Mouse (Mus musculus) spleen, embryonic (tissue): ENCODE data around the gene Hcn2.

Experiments
- CTCF ChIA-PET: fragments of 350-600 bp; sonication (Branson Sonifier 250); formaldehyde crosslinking; loops from one replicate; lab custom pipeline; 2022; lab: Charles Lee

The Hcn2 gene

DNA sequence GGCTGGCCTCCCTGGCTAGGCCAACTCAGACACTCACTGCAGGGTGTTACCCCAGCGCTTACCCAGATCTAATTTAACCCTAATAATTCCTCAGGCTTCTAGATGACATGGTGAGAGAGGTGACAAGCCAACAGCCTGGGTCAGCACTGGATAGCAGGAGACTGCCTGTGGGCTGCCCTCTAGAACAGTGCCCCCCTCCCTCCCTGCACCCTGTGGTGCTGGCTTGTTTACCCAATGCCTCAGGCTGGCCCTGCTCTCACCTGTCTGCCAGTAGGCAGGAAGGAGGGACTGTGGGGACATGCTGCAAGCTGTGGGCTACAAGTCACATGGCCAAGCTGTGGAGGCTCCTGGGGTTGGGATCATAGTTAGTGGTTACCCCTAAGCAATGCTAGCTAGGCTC, 9.3 kb upstream of the Hcn2 start:
- CTCF ChIA-PET = no interaction called here

GRCm38 (mm10) chr10:79707759-79708158, 8.7 kb upstream of the Hcn2 start:
- CTCF ChIA-PET = no interaction called here

DNA sequence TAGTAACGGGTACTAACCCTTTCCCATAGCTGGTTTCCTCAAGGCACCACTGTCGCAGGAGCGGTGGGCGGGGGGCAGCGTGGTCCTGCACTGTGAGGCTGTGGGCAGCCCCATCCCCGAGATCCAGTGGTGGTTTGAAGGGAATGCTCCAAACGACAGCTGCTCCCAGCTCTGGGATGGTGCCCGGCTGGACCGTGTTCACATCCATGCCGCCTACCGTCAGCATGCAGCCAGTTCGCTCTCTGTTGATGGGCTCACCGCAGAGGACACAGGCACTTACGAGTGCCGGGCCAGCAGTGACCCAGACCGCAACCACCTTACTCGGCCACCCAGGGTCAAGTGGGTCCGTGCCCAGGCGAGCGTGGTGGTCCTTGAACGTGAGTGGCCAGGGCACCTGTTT, 7.8 kb upstream of the Hcn2 start:
- CTCF ChIA-PET = no interaction called here

GRCm38 (mm10) chr10:79709307-79709706, 7.1 kb upstream of the Hcn2 start:
- CTCF ChIA-PET = no interaction called here

DNA sequence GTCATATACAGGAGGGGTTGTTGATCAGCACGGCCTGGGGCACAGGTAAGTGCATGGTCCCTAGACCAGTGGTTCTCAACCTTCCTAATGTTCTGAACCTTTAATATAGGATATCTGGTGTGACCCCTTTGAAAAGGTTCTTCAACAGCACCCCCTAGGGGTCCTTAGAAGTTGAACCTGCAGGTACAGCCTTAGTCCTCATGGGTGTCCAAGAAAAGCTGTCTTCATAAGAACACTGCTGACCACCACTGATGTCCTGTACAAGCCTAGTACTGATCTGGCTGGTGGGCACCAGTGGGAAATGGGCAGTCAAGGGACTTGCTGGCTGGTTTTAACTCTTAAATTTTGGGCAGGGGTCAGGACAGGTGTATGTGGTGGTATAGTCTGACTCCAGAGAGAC, 4.4 kb upstream of the Hcn2 start:
- CTCF ChIA-PET = interaction anchor here (0.6 kb wide), 4 partner anchors 14 to 134 kb away, joined by 4 to 6 read pairs (median 4); no protein-coding TSS in a partner anchor

GRCm38 (mm10) chr10:79712499-79713126, 3.8 kb upstream of the Hcn2 start:
- CTCF ChIA-PET = interaction anchor here (0.6 kb wide), 4 partner anchors 15 to 134 kb away, joined by 4 to 6 read pairs (median 4); no protein-coding TSS in a partner anchor

DNA sequence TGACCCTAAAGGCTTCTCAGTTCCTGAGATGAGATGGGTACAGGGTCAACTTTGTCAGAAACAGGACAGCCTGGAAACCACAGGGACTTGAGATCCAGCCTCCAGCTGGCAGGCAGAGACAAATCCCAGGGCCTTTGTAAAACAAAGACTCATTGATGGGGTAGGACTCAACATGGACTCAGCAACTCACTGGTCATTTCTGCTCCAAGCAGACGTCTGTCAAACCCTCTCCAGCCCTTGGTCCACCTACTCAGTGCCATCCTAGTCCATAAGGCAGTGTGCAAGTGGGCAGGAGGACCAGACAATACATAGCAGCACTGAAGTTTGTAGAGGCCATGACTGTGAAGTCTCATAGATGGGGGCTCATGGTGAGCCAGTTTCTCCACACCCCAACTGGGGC, 3.3 kb upstream of the Hcn2 start:
- CTCF ChIA-PET = no interaction called here

DNA sequence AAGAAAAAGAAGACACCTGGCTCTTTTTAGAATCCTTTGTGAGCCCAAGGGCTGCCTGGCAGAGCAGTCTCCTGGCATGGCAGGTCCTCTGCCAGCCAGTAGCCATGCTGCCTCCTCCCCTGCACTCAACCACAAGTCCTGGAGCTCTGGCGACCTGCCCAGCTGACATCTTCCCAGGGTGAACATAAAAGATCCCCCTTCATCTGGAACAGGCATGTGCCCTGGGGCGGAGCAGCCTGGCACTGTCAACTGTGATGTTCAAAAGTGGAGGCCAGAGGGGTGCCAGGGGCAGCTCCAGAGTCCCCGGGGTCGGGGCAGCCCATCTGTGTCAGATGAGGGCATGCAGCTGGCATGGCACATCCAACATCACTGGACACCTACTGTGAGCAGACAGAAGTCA, 1.4 kb upstream of the Hcn2 start:
- CTCF ChIA-PET = interaction anchor here (1.1 kb wide), 1 partner anchor 10 kb away, joined by 3 read pairs; no protein-coding TSS in a partner anchor

DNA sequence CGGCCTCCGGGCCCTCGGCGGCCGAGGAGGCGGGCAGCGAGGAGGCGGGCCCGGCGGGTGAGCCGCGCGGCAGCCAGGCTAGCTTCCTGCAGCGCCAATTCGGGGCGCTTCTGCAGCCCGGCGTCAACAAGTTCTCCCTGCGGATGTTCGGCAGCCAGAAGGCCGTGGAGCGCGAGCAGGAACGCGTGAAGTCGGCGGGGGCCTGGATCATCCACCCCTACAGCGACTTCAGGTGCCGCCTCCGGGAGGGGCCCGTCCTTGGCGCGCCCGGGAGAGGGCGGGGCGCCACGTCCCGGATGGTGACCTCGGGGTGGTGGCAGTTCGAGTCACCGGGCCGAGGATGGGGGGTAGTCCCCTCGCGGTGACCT, 538 bp downstream of the Hcn2 start:
- CTCF ChIA-PET = no interaction called here

GRCm38 (mm10) chr10:79717640-79718357, 1.4 kb downstream of the Hcn2 start:
- CTCF ChIA-PET = interaction anchor here (0.5 kb wide), 1 partner anchor 50 kb away, joined by 4 read pairs; no protein-coding TSS in a partner anchor

GRCm38 (mm10) chr10:79721089-79721488, 4.7 kb downstream of the Hcn2 start:
- CTCF ChIA-PET = no interaction called here

- CTCF ChIA-PET = no interaction called here
These were observed 6.6 kb downstream of the Hcn2 start for GRCm38 (mm10) chr10:79723047-79723446.

DNA sequence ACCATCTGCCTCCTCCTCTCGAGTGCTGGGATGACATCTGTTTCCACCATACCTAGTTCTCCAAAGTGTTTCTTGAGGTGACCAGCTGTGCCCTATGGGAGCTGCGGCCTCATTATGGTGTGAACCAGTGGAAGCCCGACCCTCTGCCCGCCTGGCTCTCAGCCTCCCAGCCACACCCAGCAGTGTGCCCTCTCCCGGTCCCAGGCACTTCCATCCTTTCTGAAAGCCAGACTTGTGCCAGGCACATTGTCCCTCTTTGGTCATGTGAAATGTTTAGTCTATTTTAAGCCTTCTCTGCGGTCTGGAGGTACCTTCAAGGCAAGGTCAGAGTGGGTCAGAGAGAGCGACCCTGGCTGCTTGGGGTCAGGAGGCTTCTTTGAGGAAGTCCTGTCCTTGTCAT, 7.3 kb downstream of the Hcn2 start:
- CTCF ChIA-PET = no interaction called here

DNA sequence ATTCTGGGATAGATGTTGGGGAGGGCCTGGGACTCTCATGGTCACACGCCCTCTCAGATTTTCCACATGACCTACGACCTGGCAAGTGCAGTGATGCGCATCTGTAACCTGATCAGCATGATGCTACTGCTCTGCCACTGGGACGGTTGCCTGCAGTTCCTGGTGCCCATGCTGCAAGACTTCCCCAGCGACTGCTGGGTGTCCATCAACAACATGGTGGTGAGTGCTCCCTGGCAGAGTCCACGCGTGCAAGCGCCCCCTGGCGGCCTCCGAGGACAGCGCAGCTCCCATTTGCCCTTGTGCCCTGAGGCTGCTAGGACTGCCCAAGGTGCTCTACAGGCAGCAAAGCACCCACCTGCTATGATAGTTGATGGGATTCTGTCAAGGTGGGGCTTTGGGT, 9.7 kb downstream of the Hcn2 start:
- CTCF ChIA-PET = interaction anchor here (0.7 to 0.9 kb wide), 2 partner anchors 11 to 1587 kb away, joined by 3 read pairs; no protein-coding TSS in a partner anchor

GRCm38 (mm10) chr10:79728323-79729249, 12.2 kb downstream of the Hcn2 start:
- CTCF ChIA-PET = no interaction called here

GRCm38 (mm10) chr10:79729357-79729965, 13.0 kb downstream of the Hcn2 start:
- CTCF ChIA-PET = interaction anchor here (0.7 kb wide), 1 partner anchor 79 kb away, joined by 4 read pairs; no protein-coding TSS in a partner anchor

- CTCF ChIA-PET = no interaction called here
These were observed 16.1 kb downstream of the Hcn2 start for GRCm38 (mm10) chr10:79732500-79732899.

GRCm38 (mm10) chr10:79733847-79734246, 17.4 kb downstream of the Hcn2 start:
- CTCF ChIA-PET = no interaction called here

DNA sequence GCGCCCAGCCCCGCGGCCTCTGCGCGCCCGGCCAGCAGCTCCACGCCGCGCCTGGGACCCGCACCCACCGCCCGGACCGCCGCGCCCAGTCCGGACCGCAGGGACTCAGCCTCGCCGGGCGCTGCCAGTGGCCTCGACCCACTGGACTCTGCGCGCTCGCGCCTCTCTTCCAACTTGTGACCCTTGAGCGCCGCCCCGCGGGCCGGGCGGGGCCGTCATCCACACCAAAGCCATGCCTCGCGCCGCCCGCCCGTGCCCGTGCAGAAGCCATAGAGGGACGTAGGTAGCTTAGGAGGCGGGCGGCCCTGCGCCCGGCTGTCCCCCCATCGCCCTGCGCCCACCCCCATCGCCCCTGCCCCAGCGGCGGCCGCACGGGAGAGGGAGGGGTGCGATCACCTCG, 18.9 kb downstream of the Hcn2 start:
- CTCF ChIA-PET = no interaction called here

- CTCF ChIA-PET = interaction anchor here (0.9 kb wide), 1 partner anchor 11 kb away, joined by 3 read pairs; no protein-coding TSS in a partner anchor
These were observed 20.3 kb downstream of the Hcn2 start for GRCm38 (mm10) chr10:79736706-79737105.

DNA sequence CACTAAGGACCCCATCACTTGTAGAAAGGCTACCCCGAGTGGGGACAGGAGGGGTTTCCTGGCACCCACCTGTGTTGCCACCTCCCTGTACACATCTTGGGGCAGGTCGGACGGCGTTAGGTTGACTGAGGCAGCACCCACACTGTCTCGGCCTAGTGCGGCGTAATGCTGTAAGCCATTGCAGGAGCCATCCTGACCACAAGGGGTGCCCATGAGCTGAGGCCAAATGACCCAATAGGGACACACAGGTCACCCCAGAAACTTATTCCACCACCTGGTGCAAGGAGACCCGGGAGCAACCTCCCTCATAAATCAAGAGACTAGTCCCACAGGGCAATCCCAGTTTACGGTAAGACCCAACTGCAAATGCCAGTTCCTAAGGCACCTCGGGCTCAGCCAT, 21.8 kb downstream of the Hcn2 start:
- CTCF ChIA-PET = no interaction called here
